Mouse (Mus musculus): ENCODE results near the gene Pdia4. TPM values are rescaled to one million over a fixed set of nuclear protein-coding genes. Genes with fewer than 3 reads are reported as not detected.

Gene Pdia4
- polyA plus RNA-seq, 1 experiment = 78.9 TPM

DNA sequence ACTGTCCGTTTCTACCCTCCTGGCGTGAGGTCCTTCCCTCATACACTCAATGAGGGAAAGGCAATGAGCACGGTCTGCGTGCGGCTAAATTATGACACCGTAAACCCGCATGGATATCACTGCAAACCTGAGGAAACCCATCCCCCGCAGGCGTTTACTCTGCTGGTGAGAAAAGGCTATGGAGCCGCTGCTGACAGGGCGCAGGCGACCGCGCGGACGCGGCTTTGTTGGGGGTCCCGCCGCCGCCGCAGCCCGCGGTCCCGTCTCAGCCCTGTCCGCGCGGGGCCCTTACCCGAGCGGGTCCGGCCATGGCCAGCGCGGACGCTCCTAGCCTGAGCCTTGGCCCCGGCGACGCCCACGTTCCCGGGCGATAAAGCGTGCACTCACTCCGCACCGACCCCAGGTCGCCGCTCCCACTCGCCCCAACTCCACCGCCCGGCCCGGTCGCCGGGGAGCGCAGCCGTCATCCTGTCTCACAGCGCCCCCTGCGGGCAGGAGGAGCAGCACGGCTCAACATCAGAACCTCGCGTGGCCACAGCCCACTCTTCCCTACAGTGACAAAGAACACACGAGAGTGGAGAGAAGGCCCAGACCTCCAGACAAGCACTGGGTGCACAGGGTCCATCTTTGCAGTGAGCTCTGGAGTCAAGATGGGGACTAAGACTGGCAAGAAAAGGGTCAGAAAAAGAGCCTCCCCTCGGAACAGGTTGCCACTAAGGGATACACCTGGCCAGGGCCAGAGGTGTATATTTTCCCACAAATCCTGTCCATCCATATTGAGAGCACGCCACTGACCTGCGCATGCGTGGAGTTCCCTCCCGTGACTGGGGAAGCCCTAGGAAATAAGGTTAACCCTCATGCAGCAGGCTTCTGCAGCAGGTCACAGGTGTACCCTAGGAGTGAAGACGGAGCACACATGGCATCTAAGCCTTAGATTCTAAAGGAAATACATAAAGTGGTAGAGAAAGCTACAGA is 17.2 kb upstream of the Pdia4 start, which contains the start of gene Zfp786:
Gene Zfp786, minus strand, starts transcription at position 764 of the 975 bp plus-strand sequence.
- no peaks in the 10 kb centered on the region for H3K79me2 ChIP-seq (ENCODE audit: control insufficient read depth, insufficient read depth)
- no peaks in the 10 kb centered on the region for H3K79me3 ChIP-seq (ENCODE audit: low read depth)
- H3K36me3 ChIP-seq (ENCODE audit: control insufficient read depth, insufficient read depth) = no peaks in the 10 kb centered on the region
- peak within 1 kb of the TSS; percentile 93 for H3ac ChIP-seq (ENCODE audit: control insufficient read depth, insufficient read length, low read depth)
- H3K27me3 ChIP-seq (ENCODE audit: control insufficient read depth, insufficient read depth, insufficient read length) = no peaks in the 10 kb centered on the region
- H3K4me3 ChIP-seq (ENCODE audit: insufficient read depth, poor library complexity, severe bottlenecking) = peak within 1 kb of the TSS; percentile 48
- TF ChIP-seq CTCF (IDR thresholded peaks at IDR 0.05; ENCODE audit: control insufficient read depth, insufficient read depth, insufficient read length) = peak; percentile 97
- no peak for TF ChIP-seq MAX (IDR thresholded peaks at IDR 0.05)

DNA sequence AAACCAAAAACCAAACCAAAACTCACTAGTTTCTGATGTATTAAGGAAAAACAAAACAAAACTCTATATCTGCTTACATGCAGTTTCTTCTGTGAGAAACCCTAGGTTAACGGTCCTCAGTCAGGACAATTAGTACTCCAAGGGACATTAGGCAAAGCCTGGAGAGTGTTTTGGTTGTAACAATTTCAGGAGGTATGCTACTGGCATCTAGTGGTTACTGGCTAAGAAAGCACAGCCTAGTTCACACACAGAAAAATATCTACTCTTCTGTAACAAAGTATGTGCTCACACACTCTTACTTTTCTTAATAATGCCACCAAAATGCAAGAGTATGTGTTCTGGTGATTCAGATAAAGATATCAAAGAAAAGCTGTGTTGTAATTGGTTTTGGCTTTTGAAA is 15.7 kb upstream of the Pdia4 start:
- H3K4me3 ChIP-seq (ENCODE audit: insufficient read depth, poor library complexity, severe bottlenecking) = no peak overlapping the region

DNA sequence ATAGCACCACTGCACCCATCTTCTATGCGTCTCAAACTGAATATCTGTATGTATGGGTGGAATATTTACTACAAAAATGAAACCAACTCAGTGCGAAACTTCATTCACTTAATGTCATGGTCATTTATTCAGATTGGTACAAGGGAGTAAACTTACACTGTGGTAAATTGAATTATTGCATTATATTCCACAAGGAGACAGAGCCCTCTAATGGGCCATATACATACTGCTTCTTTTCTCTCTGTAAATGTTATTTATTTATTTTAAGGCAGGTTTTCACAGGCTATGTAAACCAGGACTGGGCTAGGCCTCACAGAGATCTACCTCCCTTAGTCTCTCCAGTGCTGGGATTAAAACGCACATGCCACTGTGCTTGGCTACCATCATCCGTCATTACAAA is 14.2 kb upstream of the Pdia4 start:
- Histone ChIP-seq H3K79me3 (ENCODE audit: low read depth) (no peaks in the 10 kb centered on the region), H3ac (ENCODE audit: control insufficient read depth, insufficient read length, low read depth) (no peak overlapping the region), H3K79me2 (ENCODE audit: control insufficient read depth, insufficient read depth) (no peaks in the 10 kb centered on the region), H3K4me3 (ENCODE audit: insufficient read depth, poor library complexity, severe bottlenecking) (no peak overlapping the region), H3K36me3 (ENCODE audit: control insufficient read depth, insufficient read depth) (no peaks in the 10 kb centered on the region), H3K27me3 (ENCODE audit: control insufficient read depth, insufficient read depth, insufficient read length) (no peaks in the 10 kb centered on the region)
- TF ChIP-seq FOSL1 (IDR thresholded peaks at IDR 0.05; ENCODE audit: insufficient read depth, low read length, poor library complexity, severe bottlenecking) = no peak
- TF ChIP-seq CTCF (IDR thresholded peaks at IDR 0.05; ENCODE audit: control insufficient read depth, insufficient read depth, insufficient read length) = no peak
- no peak for TF ChIP-seq USF1 (IDR thresholded peaks at IDR 0.05; ENCODE audit: low read depth)
- TF ChIP-seq MYOD1 (IDR thresholded peaks at IDR 0.05; ENCODE audit: control insufficient read depth, insufficient read length, low read depth) = no peak
- no peak for TF ChIP-seq MYOG (IDR thresholded peaks at IDR 0.05; ENCODE audit: control insufficient read depth, extremely low read depth, insufficient read length)
- TF ChIP-seq MAX (IDR thresholded peaks at IDR 0.05) = no peak
- no peak for TF ChIP-seq CEBPB (IDR thresholded peaks at IDR 0.05; ENCODE audit: low read depth)

More for the DNA sequence above, 15.7 kb upstream of the Pdia4 start:
- Histone ChIP-seq H3K79me3 (ENCODE audit: low read depth) (no peaks in the 10 kb centered on the region), H3K27me3 (ENCODE audit: control insufficient read depth, insufficient read depth, insufficient read length) (no peaks in the 10 kb centered on the region), H3ac (ENCODE audit: control insufficient read depth, insufficient read length, low read depth) (no peak overlapping the region), H3K79me2 (ENCODE audit: control insufficient read depth, insufficient read depth) (no peaks in the 10 kb centered on the region), H3K36me3 (ENCODE audit: control insufficient read depth, insufficient read depth) (no peaks in the 10 kb centered on the region)
- TF ChIP-seq USF1 (IDR thresholded peaks at IDR 0.05; ENCODE audit: low read depth) (no peak), MYOG (IDR thresholded peaks at IDR 0.05; ENCODE audit: control insufficient read depth, extremely low read depth, insufficient read length) (no peak), MYOD1 (IDR thresholded peaks at IDR 0.05; ENCODE audit: control insufficient read depth, insufficient read length, low read depth) (no peak), MAX (IDR thresholded peaks at IDR 0.05) (no peak), FOSL1 (IDR thresholded peaks at IDR 0.05; ENCODE audit: insufficient read depth, low read length, poor library complexity, severe bottlenecking) (no peak), CEBPB (IDR thresholded peaks at IDR 0.05; ENCODE audit: low read depth) (no peak)

DNA sequence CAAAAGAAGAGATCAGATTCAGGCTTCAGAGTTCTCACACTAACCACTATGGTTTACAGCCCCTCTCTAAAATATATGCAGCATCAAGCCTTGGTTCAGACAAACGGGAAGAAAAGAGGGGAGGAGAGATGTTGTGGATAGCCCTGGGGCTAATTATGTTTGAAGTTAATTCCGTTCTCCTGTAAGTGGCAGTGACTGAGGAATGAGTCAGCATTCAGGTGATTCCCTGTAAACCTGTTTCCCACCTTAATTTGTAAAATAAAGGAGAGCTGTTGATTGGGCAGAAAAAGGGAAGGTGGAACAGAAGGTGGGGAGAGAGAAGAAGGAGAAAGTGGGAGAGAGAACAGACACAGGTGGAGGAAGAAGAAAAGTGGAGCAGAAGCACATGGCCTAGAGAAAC is 11.0 kb upstream of the Pdia4 start:
- Histone ChIP-seq H3K36me3 (ENCODE audit: control insufficient read depth, insufficient read depth) (no peaks in the 10 kb centered on the region), H3ac (ENCODE audit: control insufficient read depth, insufficient read length, low read depth) (no peak overlapping the region)
- TF ChIP-seq MYOD1 (IDR thresholded peaks at IDR 0.05; ENCODE audit: control insufficient read depth, insufficient read length, low read depth) = no peak
- TF ChIP-seq CTCF (IDR thresholded peaks at IDR 0.05; ENCODE audit: control insufficient read depth, insufficient read depth, insufficient read length) = no peak
- TF ChIP-seq USF1 (IDR thresholded peaks at IDR 0.05; ENCODE audit: low read depth) = no peak
- no peak for TF ChIP-seq MYOG (IDR thresholded peaks at IDR 0.05; ENCODE audit: control insufficient read depth, extremely low read depth, insufficient read length)
- TF ChIP-seq CEBPB (IDR thresholded peaks at IDR 0.05; ENCODE audit: low read depth) = no peak
- no peak for TF ChIP-seq FOSL1 (IDR thresholded peaks at IDR 0.05; ENCODE audit: insufficient read depth, low read length, poor library complexity, severe bottlenecking)
- no peak for TF ChIP-seq MAX (IDR thresholded peaks at IDR 0.05)

GRCm38 (mm10) chr6:47821776-47822175 is 8.5 kb upstream of the Pdia4 start:
- Histone ChIP-seq H3K4me3 (ENCODE audit: insufficient read depth, poor library complexity, severe bottlenecking) (no peak overlapping the region), H3K27me3 (ENCODE audit: control insufficient read depth, insufficient read depth, insufficient read length) (no peaks in the 10 kb centered on the region), H3K36me3 (ENCODE audit: control insufficient read depth, insufficient read depth) (no peaks in the 10 kb centered on the region), H3K79me3 (ENCODE audit: low read depth) (no peaks in the 10 kb centered on the region), H3ac (ENCODE audit: control insufficient read depth, insufficient read length, low read depth) (no peak overlapping the region), H3K79me2 (ENCODE audit: control insufficient read depth, insufficient read depth) (no peaks in the 10 kb centered on the region)
- TF ChIP-seq FOSL1 (IDR thresholded peaks at IDR 0.05; ENCODE audit: insufficient read depth, low read length, poor library complexity, severe bottlenecking) = no peak
- TF ChIP-seq CTCF (IDR thresholded peaks at IDR 0.05; ENCODE audit: control insufficient read depth, insufficient read depth, insufficient read length) = no peak
- TF ChIP-seq CEBPB (IDR thresholded peaks at IDR 0.05; ENCODE audit: low read depth) = no peak
- no peak for TF ChIP-seq MYOG (IDR thresholded peaks at IDR 0.05; ENCODE audit: control insufficient read depth, extremely low read depth, insufficient read length)
- TF ChIP-seq MYOD1 (IDR thresholded peaks at IDR 0.05; ENCODE audit: control insufficient read depth, insufficient read length, low read depth) = no peak
- no peak for TF ChIP-seq USF1 (IDR thresholded peaks at IDR 0.05; ENCODE audit: low read depth)
- TF ChIP-seq MAX (IDR thresholded peaks at IDR 0.05) = no peak

More for the DNA sequence above, 11.0 kb upstream of the Pdia4 start:
- Histone ChIP-seq H3K79me3 (ENCODE audit: low read depth) (no peaks in the 10 kb centered on the region), H3K79me2 (ENCODE audit: control insufficient read depth, insufficient read depth) (no peaks in the 10 kb centered on the region), H3K27me3 (ENCODE audit: control insufficient read depth, insufficient read depth, insufficient read length) (no peaks in the 10 kb centered on the region), H3K4me3 (ENCODE audit: insufficient read depth, poor library complexity, severe bottlenecking) (no peak overlapping the region)
